Mouse (Mus musculus): ENCODE data around the gene Mpp6. TPM values are rescaled to one million over a fixed set of nuclear protein-coding genes. Genes with fewer than 3 reads are reported as not detected.

The Mpp6 gene
- total RNA-seq, 2 experiments from 2014 or later, result 111 to 114 TPM

GRCm38 (mm10) chr6:50149378-50149777, 39.3 kb downstream of the Mpp6 start:
- no peak for DNase-seq

DNA sequence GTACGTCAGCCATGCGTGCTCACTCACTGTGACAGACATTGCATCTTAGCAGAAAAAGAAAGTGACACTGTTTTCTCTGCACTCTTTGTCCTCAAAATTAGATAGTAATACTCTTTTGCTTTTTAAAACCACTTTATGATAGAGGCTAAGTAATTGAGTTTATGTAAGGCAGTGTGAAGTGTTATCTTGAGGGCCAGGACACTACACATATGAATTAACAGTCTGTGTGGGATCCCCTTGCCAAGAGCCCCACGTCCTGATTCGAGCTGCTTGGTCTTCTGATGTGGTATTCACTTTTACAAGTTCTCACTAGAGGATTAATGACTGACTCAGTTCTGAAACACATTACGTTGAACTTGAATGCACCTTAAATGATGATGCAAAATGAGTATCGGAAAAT, 49.8 kb downstream of the Mpp6 start:
- DNase-seq, result no peak

DNA sequence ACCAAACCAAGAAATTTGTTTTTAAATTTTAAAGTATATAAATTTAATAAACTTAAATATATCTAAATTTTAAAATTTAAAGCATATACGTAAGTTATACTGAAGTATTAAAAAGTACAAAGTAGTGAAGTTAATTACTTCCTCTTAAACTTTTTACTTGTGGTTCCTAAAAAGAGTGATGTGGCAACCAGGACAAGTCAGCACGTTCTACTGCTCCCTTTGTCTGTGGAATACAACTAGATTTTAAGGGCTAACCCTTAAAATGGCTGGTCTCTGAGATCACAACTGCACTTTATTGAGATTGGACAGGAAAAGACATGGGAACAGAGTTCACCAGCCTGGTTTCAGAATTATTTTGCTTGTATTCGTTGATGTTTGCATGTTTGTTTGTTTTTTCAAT, 53.0 kb downstream of the Mpp6 start:
- no peak for DNase-seq

GRCm38 (mm10) chr6:50168821-50169220, 58.8 kb downstream of the Mpp6 start:
- no peak for DNase-seq

DNA sequence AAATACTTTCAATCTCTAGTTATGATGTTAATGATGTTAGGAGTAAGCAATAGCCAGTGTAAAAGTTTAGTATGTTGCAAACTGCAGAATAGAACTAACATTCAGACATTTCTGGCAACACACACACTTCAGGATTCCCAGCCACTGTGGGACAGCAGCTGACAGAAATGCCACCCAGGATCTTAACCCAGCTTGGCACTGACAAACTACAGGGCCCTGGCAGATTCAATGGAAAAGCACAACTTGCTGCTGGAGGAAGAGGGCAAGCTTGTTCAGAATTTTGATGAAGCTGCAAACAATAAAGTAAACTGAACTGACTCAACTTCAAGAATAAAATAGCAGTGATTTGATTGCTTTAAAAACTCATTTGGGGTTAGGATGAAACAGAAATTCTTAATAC, 59.7 kb downstream of the Mpp6 start:
- DNase-seq, result no peak

DNA sequence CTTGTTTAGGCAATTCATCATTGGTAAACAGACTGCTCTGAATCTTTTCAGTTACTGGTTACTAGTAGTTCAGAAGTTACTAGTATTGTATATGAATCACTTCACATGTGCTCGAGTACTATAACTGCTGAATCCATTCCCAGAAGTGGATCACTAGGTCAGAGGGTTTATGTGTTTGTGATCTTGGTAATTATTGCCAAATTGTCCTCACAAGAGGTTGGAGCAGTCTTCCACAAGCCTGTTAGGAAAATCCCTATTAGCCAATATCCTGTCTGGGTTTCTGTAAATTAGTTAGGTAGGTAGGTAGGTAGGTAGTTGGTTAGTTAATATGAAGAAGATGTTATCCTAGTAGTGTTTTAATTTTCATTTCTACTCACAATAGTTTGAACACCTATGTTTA, 65.7 kb downstream of the Mpp6 start:
- no peak for DNase-seq

DNA sequence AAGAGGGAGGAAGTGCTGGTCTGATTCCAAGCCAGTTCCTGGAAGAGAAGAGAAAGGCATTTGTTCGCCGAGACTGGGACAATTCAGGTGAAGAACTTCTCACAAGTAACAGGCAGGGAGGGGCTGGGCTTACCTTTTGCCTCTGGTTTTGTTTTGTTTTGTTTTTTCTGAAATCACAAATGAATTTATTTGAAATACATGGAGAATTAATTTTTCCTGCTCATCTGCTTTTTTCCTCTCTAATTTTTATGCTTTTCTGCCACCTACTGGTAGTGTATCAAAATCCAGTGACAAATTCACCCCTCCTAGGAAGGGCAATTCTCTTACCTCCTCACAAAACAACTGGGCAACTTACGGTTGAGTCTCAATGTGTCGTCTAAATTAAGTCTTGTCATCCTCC, 70.1 kb downstream of the Mpp6 start:
- DNase-seq, result no peak

DNA sequence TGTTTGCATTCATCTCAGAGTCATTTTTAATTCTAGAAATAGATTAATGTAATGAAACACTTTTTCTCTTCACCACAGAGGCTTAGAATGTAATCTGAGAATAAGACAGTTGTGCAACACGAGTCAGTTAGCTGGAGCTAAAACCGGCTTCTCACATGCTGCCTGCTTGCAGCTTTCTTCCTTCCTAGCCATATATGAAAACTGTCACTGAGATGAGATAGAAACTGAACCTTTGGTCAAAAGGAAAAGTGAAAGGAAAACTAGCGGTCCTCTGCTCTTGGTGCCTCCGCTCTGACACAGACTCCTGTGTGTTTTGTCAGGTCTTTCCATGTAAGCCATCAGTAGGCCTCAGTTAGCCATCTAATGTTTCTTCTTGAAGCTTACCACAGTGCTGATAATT, 77.9 kb downstream of the Mpp6 start:
- DNase-seq, result no peak

GRCm38 (mm10) chr6:50189376-50189775, 79.3 kb downstream of the Mpp6 start:
- DNase-seq, result no peak

GRCm38 (mm10) chr6:50191605-50192004, 81.6 kb downstream of the Mpp6 start:
- no peak for DNase-seq

- DNase-seq, result no peak
These were observed 82.1 kb downstream of the Mpp6 start for GRCm38 (mm10) chr6:50192169-50192568.

DNA sequence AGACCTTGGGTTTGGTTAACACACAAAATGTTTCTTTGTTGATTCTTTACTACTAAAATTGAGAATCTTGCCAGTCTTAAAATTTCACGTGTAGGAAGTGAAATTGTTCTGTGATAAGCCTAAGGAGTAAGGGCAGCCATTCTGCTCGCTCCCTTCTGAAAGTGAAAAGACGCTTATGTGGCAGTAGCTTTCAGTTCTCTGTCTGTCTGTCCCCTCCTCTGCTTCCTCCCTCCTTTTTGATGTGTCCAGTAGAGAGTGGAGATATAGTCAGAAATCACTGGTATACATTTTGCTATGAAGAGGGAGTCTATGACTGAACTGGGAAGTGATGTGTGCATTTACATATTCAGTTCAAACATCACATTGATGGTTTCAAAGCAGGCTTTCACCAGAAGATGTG, 82.8 kb downstream of the Mpp6 start:
- DNase-seq, result no peak

DNA sequence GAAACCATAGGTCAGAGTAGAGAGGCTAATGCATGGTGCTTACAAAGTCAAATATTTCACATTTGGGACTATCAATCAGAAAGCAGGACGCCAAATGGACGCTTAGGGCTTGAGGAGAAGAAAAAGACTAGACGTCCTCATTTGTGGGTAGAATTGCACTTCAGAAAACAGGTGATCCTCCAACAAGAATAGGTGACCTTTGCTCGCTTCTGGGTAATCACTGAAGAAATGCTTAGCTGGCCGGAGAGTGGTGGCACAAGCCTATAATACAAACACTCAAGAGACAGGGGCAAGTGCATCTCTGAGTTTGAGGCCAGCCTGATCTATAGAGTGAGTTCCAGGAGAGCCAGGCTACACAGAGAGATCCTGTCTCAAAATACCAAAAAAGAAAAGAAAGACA, 83.8 kb downstream of the Mpp6 start:
- DNase-seq, result no peak

DNA sequence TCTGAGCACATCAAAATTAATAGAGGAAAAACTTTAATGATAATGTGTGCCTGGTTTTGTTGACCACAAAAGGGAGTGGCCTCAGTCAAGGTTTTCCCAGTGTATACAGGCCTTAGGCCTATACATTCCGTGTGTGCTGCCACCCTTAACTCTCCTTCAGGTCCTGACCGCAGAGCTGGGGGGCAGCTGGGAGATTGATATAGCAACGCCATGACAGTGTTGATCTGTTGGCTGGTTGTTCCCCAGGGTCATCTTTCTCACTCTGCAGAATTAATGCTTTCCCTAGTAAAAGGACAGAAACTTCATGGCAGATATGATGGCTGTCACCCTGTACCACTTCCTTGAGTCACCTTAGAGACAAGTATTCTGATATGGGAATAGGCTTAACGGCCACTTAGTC, 94.3 kb downstream of the Mpp6 start:
- no peak for DNase-seq

- DNase-seq, result no peak
These were observed 95.1 kb downstream of the Mpp6 start for GRCm38 (mm10) chr6:50205093-50205492.

GRCm38 (mm10) chr6:50214711-50215372, 104.8 kb downstream of the Mpp6 start:
- DNase-seq, result no peak

DNA sequence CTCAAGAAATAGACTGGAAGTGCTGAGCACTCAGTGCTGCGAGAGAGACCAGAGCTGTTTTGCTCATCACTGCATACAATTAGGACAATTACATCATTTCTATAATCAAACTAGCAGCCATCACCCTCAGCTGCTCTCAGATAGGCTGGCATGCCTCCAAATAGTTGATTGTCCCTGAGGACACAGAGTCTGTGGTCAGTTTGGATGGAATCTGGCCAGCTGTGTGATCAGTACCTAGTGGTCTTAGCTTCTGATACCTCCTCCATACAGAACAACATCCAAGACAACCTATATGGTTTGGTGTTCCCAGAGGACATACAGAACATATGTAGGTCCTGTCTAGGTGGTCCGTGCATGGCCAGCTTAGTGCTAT, 105.3 kb downstream of the Mpp6 start:
- no peak for DNase-seq

DNA sequence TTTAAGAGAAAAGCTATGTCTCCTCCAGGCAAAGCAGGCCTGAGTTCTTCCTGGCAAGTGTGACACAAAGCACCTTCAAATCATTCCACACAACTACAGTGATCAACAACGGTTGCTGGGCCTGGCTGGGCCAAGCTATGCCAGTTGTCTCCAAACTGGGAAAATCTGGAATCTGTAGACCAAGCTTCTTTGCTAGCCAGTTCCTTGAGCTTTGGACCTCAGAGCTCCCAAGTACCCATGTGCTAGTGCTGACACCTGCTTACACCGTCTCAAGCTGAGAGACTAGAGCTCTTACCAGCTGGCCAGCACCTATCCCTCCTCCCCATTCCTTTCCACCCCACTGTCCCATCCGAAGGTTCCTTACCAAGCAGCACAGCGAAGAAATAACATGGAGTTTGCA, 105.9 kb downstream of the Mpp6 start:
- DNase-seq, result no peak

GRCm38 (mm10) chr6:50218628-50219027, 108.6 kb downstream of the Mpp6 start:
- no peak for DNase-seq

- DNase-seq, result no peak
These were observed 109.0 kb downstream of the Mpp6 start for GRCm38 (mm10) chr6:50219066-50219465.

- peak in 1 of 2 experiments; percentile 23 for DNase-seq
These were observed 110.8 kb downstream of the Mpp6 start for GRCm38 (mm10) chr6:50220863-50221262.

DNA sequence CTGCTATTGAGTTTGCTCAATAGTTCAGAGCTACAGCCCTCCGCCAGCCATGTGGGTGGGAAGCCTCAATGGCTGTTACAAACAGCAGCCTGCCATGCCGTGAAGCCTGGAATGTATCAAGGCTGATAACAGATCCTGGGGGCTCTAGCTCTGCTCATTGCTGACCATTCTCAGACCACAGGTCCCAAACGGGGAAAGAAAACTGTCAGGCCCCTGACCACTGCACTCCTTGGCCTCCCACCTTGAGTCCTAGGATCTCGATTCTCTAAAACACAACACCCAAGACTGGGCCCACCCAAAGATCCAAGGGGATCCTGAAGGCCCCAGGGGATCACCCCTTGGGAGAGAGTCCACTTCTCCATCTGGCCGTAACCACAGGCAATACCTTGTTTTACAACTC, 112.3 kb downstream of the Mpp6 start:
- no peak for DNase-seq

DNA sequence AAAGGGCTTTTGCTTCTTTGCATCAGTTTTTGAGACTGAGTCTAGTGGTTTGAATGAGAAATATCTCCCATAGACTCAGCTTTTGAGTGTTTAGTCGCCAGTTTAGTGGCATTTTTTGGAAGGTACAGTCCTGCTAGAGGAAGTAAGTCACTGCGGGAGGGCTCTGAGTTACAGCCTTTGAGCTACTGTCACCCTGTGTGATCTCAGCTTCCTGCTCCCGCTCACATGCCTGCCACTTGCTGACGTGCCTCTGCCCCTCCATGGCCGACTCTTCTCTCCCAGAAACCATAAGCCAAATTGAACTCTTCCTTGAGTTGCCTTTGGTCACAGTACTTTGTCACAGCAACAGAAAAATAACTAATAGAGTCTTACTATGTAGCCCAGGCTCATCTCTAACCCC, 112.9 kb downstream of the Mpp6 start:
- no peak for DNase-seq

DNA sequence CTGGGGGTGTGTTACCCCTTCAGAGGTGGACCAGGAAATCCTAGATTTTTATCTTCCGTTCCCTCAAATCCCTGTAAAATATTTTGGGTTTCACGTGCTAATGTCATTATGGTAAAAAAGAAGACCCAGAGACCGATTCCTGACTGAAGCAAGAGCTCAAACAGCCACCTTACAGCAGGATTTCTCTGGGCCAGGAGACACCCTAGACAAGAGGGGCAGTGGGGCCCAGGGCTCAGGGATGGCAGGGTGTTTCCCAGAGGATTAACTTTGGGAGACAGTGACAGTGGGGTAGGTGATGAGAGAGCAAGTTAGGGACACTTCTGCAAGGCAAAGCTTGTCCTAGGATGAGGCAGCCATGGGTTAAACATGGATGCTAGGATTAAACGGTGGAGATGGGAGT, 113.6 kb downstream of the Mpp6 start:
- DNase-seq, result no peak

DNA sequence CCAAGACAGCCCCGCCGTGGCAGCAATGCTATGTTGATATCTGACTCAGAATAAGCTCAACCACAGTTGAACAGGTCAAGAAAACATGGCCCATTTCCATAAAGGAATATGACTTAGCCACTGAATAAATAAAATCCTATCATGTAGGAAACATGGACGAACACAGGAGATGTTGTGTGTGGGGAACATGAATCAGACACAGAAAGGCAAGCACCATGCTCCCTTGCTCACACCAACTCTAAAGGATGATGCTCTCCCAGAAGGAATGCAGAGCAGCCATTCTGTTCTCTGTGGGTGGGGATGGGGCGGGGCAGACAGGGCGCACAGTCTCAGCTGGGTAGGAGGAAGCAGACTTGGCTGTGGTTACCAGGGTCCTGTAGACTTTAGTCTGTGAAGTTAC, 115.2 kb downstream of the Mpp6 start:
- DNase-seq, result no peak

Measured in layer of hippocampus, postnatal 36 days (tissue).